In the genomic region with DNA sequence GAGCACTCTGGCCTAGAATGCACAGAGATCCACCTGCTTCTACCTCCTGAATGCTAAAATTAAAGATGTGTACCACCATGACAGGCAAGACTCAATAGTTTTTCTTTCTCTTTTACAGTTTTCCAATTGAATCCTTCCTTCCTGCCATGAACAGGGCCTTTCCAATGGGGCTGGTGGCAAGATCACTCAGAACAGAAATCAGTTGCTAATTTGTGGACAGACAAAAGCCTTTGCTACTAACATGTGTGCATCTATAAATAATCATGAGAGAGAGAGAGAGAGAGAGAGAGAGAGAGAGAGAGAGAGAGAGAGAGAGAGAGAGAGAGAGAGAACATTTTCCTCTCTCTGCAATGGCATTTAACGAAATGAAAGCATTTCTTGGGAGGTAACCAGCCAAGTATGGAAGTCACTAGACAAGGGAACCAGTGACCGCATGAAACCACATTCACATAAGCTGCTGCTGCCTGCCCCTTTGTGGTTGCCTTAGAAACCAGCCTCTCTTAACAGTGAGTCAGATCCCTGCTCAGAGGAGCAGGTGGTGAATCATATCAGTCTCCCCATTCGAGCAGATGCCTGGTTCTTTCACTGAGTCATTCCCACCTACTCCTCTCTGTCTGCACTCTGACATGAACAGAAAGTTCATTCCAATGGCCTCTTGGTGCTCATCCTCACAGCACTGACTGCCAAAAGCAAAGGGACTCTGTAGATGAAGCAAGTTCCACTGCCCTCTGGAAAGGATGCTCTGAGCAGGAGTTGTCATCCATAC, we compare ENCODE assay signal across 8 mouse cellular contexts.
DNase-seq lines count a peak whose midpoint lies in the region; ATAC-seq and TF ChIP-seq lines count a peak whose summit lies in the region.

No protein-coding gene starts in this region.

- H3K79me2 ChIP-seq in CH12.LX (replicated peaks; ENCODE audit: control insufficient read depth, extremely low read depth, insufficient read depth, poor library complexity, severe bottlenecking): no peaks in the 10 kb centered on the region

- TF ChIP-seq RAD21 in CH12.LX (IDR thresholded peaks at IDR 0.05; ENCODE audit: low read depth, low read length): no peak; the same call in 1 of the 2 replicates

- H3K27me3 ChIP-seq in CH12.LX (replicated peaks): no peaks in the 10 kb centered on the region
- H3K27me3 ChIP-seq in forebrain, embryonic 16.5 days (replicated peaks; ENCODE audit: control insufficient read depth, insufficient read depth, low read length): no peaks in the 10 kb centered on the region

- 11% methylated on average over 3 of the region's 3 CpGs for WGBS in forebrain, embryonic 16.5 days
- 12% methylated on average over 3 of the region's 3 CpGs for WGBS in olfactory bulb, adult 2 months

- DNase-seq in CH12.LX (ENCODE audit: extremely low read depth): peak; percentile 1
- peak; percentile 15 to 42 for DNase-seq in adrenal gland, postnatal 36 days
- peak; percentile 22 to 27 for DNase-seq in layer of hippocampus, postnatal 25 days (ENCODE audit: extremely low spot score in 1 of 2, low spot score in 1 of 2)
- DNase-seq in ovary, postnatal 36 days (ENCODE audit: low spot score): no peak
- DNase-seq in gastrocnemius, postnatal 14 days: no peak
- DNase-seq in heart, adult 8-10 months (ENCODE audit: low spot score): no peak

- intact Hi-C loops in gastrocnemius, postnatal 14 days (cut with DNase I; ENCODE audit: low total_unique reads): no loop called here

- no peak for TF ChIP-seq CTCF in CH12.LX (conservative IDR thresholded peaks at IDR 0.05 in 1 of 2, IDR thresholded peaks at IDR 0.05 in 1 of 2; ENCODE audit: low read depth in 2 of 2, low read length in 2 of 2)
- TF ChIP-seq CTCF in olfactory bulb, adult 2 months (IDR thresholded peaks at IDR 0.05; ENCODE audit: insufficient read depth, low read depth, low read length): no peak

- H3K9me3 ChIP-seq in CH12.LX (replicated peaks; ENCODE audit: low read length): peaks cover 42% of the 10 kb centered on the region
- no peaks in the 10 kb centered on the region for H3K9me3 ChIP-seq in forebrain, embryonic 16.5 days (ENCODE audit: control insufficient read depth, low read length)

- peak; percentile 92 for ATAC-seq in forebrain, embryonic 16.5 days

- no peaks in the 10 kb centered on the region for H3K4me1 ChIP-seq in CH12.LX (ENCODE audit: control insufficient read depth in 1 of 2, insufficient read depth in 2 of 2)
- H3K4me1 ChIP-seq in forebrain, embryonic 16.5 days (replicated peaks; ENCODE audit: control insufficient read depth, insufficient read depth, low read length): peaks cover 15% of the 10 kb centered on the region
- H3K4me1 ChIP-seq in olfactory bulb, adult 2 months (ENCODE audit: control insufficient read depth, insufficient read depth, low read length): 0 out of 2 replicates have a peak, but pooled peaks cover 2% of the 10 kb centered on the region

- TF ChIP-seq POLR2A in CH12.LX (IDR thresholded peaks at IDR 0.05; ENCODE audit: low read depth, low read length): no peak
- TF ChIP-seq POLR2A in olfactory bulb, adult 2 months (IDR thresholded peaks at IDR 0.05; ENCODE audit: insufficient read depth, low read depth, low read length): no peak

- peak; percentile 40; the same call in 1 of the 2 replicates for TF ChIP-seq EP300 in CH12.LX (IDR thresholded peaks at IDR 0.05; ENCODE audit: low read length)

- no peak overlapping the region for H3K4me2 ChIP-seq in CH12.LX (ENCODE audit: insufficient read depth, low read depth, poor library complexity, severe bottlenecking)
- H3K4me2 ChIP-seq in forebrain, embryonic 16.5 days (ENCODE audit: low read length): no peak overlapping the region

- dilution Hi-C loops in CH12.LX (cut with MboI; ENCODE audit: extremely low pct_ligation_motif_present, extremely low pct_unique_long_range_greater_than_20kb, low sequenced_read_pairs): no loop called here

- no peak overlapping the region for H3K4me3 ChIP-seq in CH12.LX (replicated peaks in 1 of 3; ENCODE audit: low read depth in 2 of 3, low read length in 2 of 3, poor library complexity in 1 of 3)
- no peak overlapping the region for H3K4me3 ChIP-seq in forebrain, embryonic 16.5 days (replicated peaks; ENCODE audit: low read length)
- no peak overlapping the region for H3K4me3 ChIP-seq in olfactory bulb, adult 2 months (ENCODE audit: insufficient read depth, low read depth, low read length)

- H3K36me3 ChIP-seq in CH12.LX (replicated peaks in 1 of 2; ENCODE audit: control insufficient read depth in 1 of 2, insufficient read depth in 1 of 2, low read length in 1 of 2): no peaks in the 10 kb centered on the region
- H3K36me3 ChIP-seq in forebrain, embryonic 16.5 days (ENCODE audit: control insufficient read depth, insufficient read depth): no peaks in the 10 kb centered on the region

- in situ Hi-C loops in CH12.LX (cut with MboI; ENCODE audit: low pct_ligation_motif_present, low pct_unique_long_range_greater_than_20kb, low sequenced_read_pairs): no loop called here

- no peak overlapping the region for H3K27ac ChIP-seq in CH12.LX (ENCODE audit: insufficient read depth, low read depth)
- peak overlapping the region; percentile 10; the same call in 1 of the 2 replicates for H3K27ac ChIP-seq in forebrain, embryonic 16.5 days (ENCODE audit: low read length)
- H3K27ac ChIP-seq in olfactory bulb, adult 2 months (ENCODE audit: insufficient read depth, low read depth, low read length): peak overlapping the region; percentile 52

- no peak overlapping the region for H3K9ac ChIP-seq in CH12.LX (ENCODE audit: insufficient read depth, low read depth)
- no peak overlapping the region for H3K9ac ChIP-seq in forebrain, embryonic 16.5 days (replicated peaks; ENCODE audit: low read depth, low read length)

TF ChIP-seq in CH12.LX, 34 proteins besides CTCF, POLR2A, EP300 and RAD21:
- no peak for TF ChIP-seq MEF2A (IDR thresholded peaks at IDR 0.05; ENCODE audit: borderline replicate concordance, low read depth, low read length)
TF ChIP-seq in CH12.LX: peak in this region for 0.

Comparison
In these comparisons a context has a peak if more than half of its experiments do, and no peak if none do; other contexts are left out.
1. DNase-seq: peak in CH12.LX (single experiment), adrenal gland, postnatal 36 days (2 of 2) and layer of hippocampus, postnatal 25 days (2 of 2); none in ovary, postnatal 36 days (single experiment), gastrocnemius, postnatal 14 days (single experiment) and heart, adult 8-10 months (single experiment).